Mouse (Mus musculus): ENCODE results near the gene March6. TPM values are rescaled to one million over a fixed set of nuclear protein-coding genes. Genes with fewer than 3 reads are reported as not detected.

Gene March6
- polyA plus RNA-seq, 1 experiment from 2014 or later = 61.0 TPM

DNA sequence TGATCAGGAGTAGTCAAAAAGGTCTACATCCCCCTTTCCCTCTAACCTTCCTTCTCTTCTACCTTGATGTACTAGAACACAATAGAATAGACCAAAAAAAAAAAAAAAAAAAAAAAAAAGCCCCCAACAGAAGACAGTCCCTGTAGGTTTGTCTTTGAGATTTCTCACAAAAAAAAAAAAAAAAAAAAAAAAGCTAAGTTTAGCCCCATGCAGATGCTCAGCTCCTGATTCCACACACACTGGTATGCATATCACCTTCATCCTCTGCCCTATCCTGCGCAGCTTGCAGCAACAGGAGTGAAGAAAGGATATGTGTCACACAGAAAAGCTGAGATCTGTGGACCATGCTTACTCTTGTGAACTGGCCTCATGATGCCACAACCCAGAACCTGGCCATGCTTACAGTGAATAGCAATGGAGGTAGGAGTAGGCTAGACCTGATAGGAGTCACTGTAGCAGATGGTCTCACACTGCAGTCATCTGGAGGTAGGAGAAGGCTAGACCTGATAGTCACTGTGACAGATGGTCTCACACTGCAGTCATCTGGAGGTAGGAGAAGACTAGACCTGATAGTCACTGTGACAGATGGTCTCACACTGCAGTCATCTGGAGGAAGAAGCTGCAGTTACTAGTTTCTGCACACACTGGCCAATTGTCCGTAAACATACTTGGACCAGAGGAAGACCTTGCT is 1.6 kb upstream of the March6 start:
- no peak for TF ChIP-seq CTCF (IDR thresholded peaks at IDR 0.05)
- DNase-seq (ENCODE audit: low read depth, low spot score) = no peak
- ATAC-seq = no peak
- CTCF ChIA-PET = no interaction called here
- in situ Hi-C loops (cut with MboI; ENCODE audit: low pct_unique_long_range_greater_than_20kb) = no loop called here
- no peaks in the 10 kb centered on the region for H3K27me3 ChIP-seq
- POLR2A ChIA-PET = interaction anchor here (0.7 to 0.8 kb wide), 2 partner anchors 31 to 78 kb away, joined by 3 read pairs; no protein-coding TSS in a partner anchor

- in situ Hi-C loops (cut with MboI; ENCODE audit: low pct_unique_long_range_greater_than_20kb) = no loop called here
- H3K27me3 ChIP-seq = no peaks in the 10 kb centered on the region
- ChIA-PET CTCF (no interaction called here), POLR2A (interaction anchor here (1.2 kb wide), 1 partner anchor 8 kb away, joined by 4 read pairs; no protein-coding TSS in a partner anchor)
- DNase-seq (ENCODE audit: low read depth, low spot score) (no peak), ATAC-seq (peak; percentile 10)
- no peak for TF ChIP-seq CTCF (IDR thresholded peaks at IDR 0.05)
These were observed 835 bp upstream of the March6 start for GRCm38 (mm10) chr15:31531446-31532330.

GRCm38 (mm10) chr15:31529811-31530658 is 818 bp downstream of the March6 start:
- DNase-seq (ENCODE audit: low read depth, low spot score) (no peak), ATAC-seq (peak; percentile 33)
- no peak for TF ChIP-seq CTCF (IDR thresholded peaks at IDR 0.05)
- in situ Hi-C loops (cut with MboI; ENCODE audit: low pct_unique_long_range_greater_than_20kb) = no loop called here
- POLR2A ChIA-PET = interaction anchor here (0.6 kb wide), 1 partner anchor 14 kb away, joined by 3 read pairs; no protein-coding TSS in a partner anchor
- CTCF ChIA-PET = no interaction called here
- H3K27me3 ChIP-seq = no peaks in the 10 kb centered on the region

GRCm38 (mm10) chr15:31529103-31529502 is 1.8 kb downstream of the March6 start:
- ChIA-PET CTCF (no interaction called here), POLR2A (interaction anchor here (0.6 kb wide), 1 partner anchor 214 kb away, joined by 3 read pairs; no protein-coding TSS in a partner anchor)
- no peak for DNase-seq (ENCODE audit: low read depth, low spot score)
- no peak for ATAC-seq
- TF ChIP-seq CTCF (IDR thresholded peaks at IDR 0.05) = no peak
- no peaks in the 10 kb centered on the region for H3K27me3 ChIP-seq
- in situ Hi-C loops (cut with MboI; ENCODE audit: low pct_unique_long_range_greater_than_20kb) = no loop called here

DNA sequence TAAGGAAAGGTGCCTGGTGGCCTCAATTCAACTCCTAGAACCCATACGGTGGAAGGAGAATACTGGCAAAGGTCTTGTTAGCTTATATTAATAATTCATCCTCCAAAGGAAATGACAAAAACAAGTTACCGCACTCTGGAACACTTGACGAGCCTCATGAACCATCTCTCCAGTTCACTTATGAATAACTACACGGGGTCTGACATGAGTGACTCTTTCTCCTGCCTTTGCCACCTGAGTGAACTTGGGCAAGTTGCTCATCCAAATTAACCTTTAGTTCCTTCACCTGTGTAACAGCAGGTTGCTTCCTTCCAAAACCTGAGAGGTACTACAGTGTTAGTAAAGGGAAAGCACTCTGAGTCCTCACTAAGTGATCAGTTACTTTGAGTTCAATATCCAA is 2.4 kb downstream of the March6 start:
- ChIA-PET CTCF (no interaction called here), POLR2A (no interaction called here)

GRCm38 (mm10) chr15:31526463-31526862 is 4.4 kb downstream of the March6 start:
- CTCF ChIA-PET = no interaction called here
- in situ Hi-C loops (cut with MboI; ENCODE audit: low pct_unique_long_range_greater_than_20kb) = no loop called here
- no peak for TF ChIP-seq CTCF (IDR thresholded peaks at IDR 0.05)
- no peaks in the 10 kb centered on the region for H3K27me3 ChIP-seq
- ATAC-seq = no peak
- POLR2A ChIA-PET = no interaction called here
- DNase-seq (ENCODE audit: low read depth, low spot score) = no peak

More for the DNA sequence above, 2.4 kb downstream of the March6 start:
- DNase-seq (ENCODE audit: low read depth, low spot score) (no peak), ATAC-seq (no peak)
- TF ChIP-seq CTCF (IDR thresholded peaks at IDR 0.05) = no peak
- H3K27me3 ChIP-seq = no peaks in the 10 kb centered on the region
- in situ Hi-C loops (cut with MboI; ENCODE audit: low pct_unique_long_range_greater_than_20kb) = no loop called here

DNA sequence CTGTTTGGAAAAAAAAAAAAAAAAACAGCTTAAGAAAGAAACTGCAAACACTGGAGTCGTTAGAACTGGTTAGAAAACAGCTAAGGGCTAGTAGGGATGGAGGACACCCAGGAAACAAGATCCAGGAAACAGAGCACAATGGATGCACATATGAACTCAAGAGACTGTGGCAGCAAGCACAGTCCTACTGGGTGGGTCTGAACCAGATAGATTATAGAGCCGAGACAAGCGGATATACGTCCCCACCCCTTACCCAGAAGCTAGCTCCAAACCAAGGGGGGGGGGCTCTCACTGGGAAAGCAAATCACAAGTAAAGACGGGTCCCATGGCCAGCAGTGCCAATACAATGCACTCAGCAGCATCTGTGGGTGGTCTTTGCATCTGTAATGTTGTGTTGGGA is 11.9 kb downstream of the March6 start:
- in situ Hi-C loops (cut with MboI; ENCODE audit: low pct_unique_long_range_greater_than_20kb) = no loop called here
- CTCF ChIA-PET = no interaction called here
- DNase-seq (ENCODE audit: low read depth, low spot score) (no peak), ATAC-seq (no peak)
- TF ChIP-seq CTCF (IDR thresholded peaks at IDR 0.05) = no peak
- POLR2A ChIA-PET = no interaction called here
- H3K27me3 ChIP-seq = no peaks in the 10 kb centered on the region

- no peak for DNase-seq (ENCODE audit: low read depth, low spot score)
- ChIA-PET CTCF (no interaction called here), POLR2A (no interaction called here)
- TF ChIP-seq CTCF (IDR thresholded peaks at IDR 0.05) = no peak
- H3K27me3 ChIP-seq = no peaks in the 10 kb centered on the region
- in situ Hi-C loops (cut with MboI; ENCODE audit: low pct_unique_long_range_greater_than_20kb) = no loop called here
- ATAC-seq = no peak
These were observed 12.5 kb downstream of the March6 start for GRCm38 (mm10) chr15:31518371-31518770.

- no peaks in the 10 kb centered on the region for H3K27me3 ChIP-seq
- CTCF ChIA-PET = no interaction called here
- in situ Hi-C loops (cut with MboI; ENCODE audit: low pct_unique_long_range_greater_than_20kb) = no loop called here
- TF ChIP-seq CTCF (IDR thresholded peaks at IDR 0.05) = peak; percentile 47
- no peak for DNase-seq (ENCODE audit: low read depth, low spot score)
- peak; percentile 57 for ATAC-seq
- POLR2A ChIA-PET = no interaction called here
These were observed 13.7 kb downstream of the March6 start for GRCm38 (mm10) chr15:31517186-31517585.

DNA sequence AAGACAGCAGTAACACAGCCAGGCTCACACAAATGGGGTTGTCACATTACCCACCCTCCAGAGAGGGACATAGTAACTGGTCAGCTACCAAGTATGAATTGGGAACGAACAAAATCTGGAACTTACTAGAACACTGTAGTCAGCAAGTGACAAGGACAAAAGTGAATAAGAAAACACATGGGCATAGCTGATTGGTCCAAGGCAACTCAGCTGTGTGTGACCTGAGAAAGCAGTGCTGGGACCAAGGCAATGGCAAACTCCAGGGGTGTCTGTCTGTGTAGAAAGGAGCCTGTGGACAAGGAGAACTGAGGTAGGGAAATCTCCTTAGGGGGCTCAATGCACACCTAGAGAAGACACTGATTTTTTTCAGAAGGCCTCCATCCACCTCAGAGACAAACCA is 19.1 kb downstream of the March6 start:
- ATAC-seq = no peak
- H3K27me3 ChIP-seq = no peaks in the 10 kb centered on the region
- DNase-seq (ENCODE audit: low read depth, low spot score) = no peak
- CTCF ChIA-PET = interaction anchor here (1.6 kb wide), 1 partner anchor 13 kb away, joined by 4 read pairs; no protein-coding TSS in a partner anchor
- TF ChIP-seq CTCF (IDR thresholded peaks at IDR 0.05) = no peak
- in situ Hi-C loops (cut with MboI; ENCODE audit: low pct_unique_long_range_greater_than_20kb) = no loop called here
- POLR2A ChIA-PET = interaction anchor here (0.6 kb wide), 1 partner anchor 166 kb away, joined by 5 read pairs; no protein-coding TSS in a partner anchor

Measured in Patski (cell line).